Mouse (Mus musculus) bone marrow, adult 2 months (tissue): ENCODE data around the gene Ankrd44. TPM values are rescaled to one million over a fixed set of nuclear protein-coding genes. Genes with fewer than 3 reads are reported as not detected.

Experiments used
- H3K27ac ChIP-seq: fragments of 200-500 bp; 2 replicates; pipeline ENCODE4 v1.5.1; 2012; ENCODE audit warnings: low read depth, mild to moderate bottlenecking, control low read depth, inconsistent platforms, low read length; ENCODE audit not compliant: control insufficient read depth, poor library complexity, insufficient read depth
- H3K4me1 ChIP-seq: fragments of 200-500 bp; 2 replicates; pipeline ENCODE4 v1.6.1; 2011; ENCODE audit warnings: low read length; ENCODE audit not compliant: control insufficient read depth, insufficient read depth
- H3K4me3 ChIP-seq: fragments of 200-500 bp; replicated peaks from 2 replicates; pipeline ENCODE3; 2011; ENCODE audit warnings: mild to moderate bottlenecking, low read depth, low read length, control low read depth; ENCODE audit not compliant: control insufficient read depth
- CTCF ChIP-seq: fragments of 200-500 bp; IDR thresholded peaks from 2 replicates; pipeline ENCODE4 v1.5.1; 2011; ENCODE audit warnings: low read length, control low read depth; ENCODE audit not compliant: control insufficient read depth, insufficient read depth
- POLR2A ChIP-seq: fragments of 200-500 bp; IDR thresholded peaks from 2 replicates; pipeline ENCODE4 v1.6.1; 2011; ENCODE audit warnings: low read depth, mild to moderate bottlenecking, control low read depth, low read length, borderline replicate concordance; ENCODE audit not compliant: control insufficient read depth
- WGBS: fragments of 180-500 bp; shearing (Covaris S2); methylation state at CpG from one replicate; pipeline ENCODE4 v1.1.7; 2018; 5-methylcytosine and 5-hydroxymethylcytosine counted together
- polyA plus RNA-seq: library from polyadenylated mRNA; stranded (reverse); fragments of >200 nt; gene quantifications from 2 replicates; pipeline ENCODE4 v1.2.4, GENCODE M21; 2011; ENCODE audit warnings: low replicate concordance; ENCODE audit not compliant: missing spikeins, insufficient read depth, insufficient read length

Gene Ankrd44
- polyA plus RNA-seq, 1 experiment: 47.3 TPM

DNA sequence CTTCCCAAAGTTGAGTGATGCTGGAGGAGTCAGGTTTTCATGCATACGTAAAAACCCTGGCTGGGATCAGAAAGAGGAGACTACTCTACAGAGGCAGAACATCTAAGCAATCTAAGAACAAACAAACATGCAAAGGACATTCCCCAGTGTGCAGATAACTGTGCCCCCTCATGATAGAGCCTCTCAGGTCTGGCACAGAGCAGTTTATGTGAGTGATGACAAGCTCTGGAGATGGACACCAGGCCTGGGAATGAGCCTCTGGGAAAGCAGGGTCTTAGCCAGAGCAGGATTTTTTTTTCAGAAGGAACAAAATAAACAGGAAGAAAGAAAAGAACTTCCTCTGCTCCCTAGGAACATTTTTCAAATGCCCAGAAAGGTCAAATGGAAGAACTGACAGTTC is 176.2 kb downstream of the Ankrd44 start:
- Histone ChIP-seq H3K4me1 (no peaks in the 10 kb centered on the region), H3K4me3 (no peak overlapping the region), H3K27ac (no peak overlapping the region)
- TF ChIP-seq POLR2A (no peak), CTCF (no peak)
- 71% methylated on average over 1 of the region's 1 CpGs for WGBS

DNA sequence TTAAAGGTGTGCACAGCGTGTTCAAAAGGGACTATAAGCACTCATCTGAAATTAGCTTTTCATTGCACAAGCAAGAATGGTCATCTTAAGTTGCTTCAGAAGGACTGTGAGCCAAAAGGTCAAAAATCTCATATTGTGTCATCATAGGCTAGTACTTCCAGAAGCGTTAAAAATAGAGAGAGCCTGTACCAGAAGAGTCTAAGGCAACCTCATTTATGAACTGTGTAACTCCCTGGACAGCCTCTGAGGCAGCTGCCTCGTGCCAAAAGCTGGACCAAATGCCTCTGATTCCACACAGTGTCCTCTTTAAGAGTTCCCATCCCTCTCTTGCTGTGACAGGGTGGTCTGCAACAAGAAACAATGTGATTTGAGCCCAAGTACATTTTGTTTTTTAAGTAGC is 176.7 kb downstream of the Ankrd44 start:
- Histone ChIP-seq H3K4me3 (no peak overlapping the region), H3K27ac (no peak overlapping the region), H3K4me1 (no peaks in the 10 kb centered on the region)
- TF ChIP-seq POLR2A (no peak), CTCF (no peak)
- 72% methylated on average over 3 of the region's 3 CpGs for WGBS

DNA sequence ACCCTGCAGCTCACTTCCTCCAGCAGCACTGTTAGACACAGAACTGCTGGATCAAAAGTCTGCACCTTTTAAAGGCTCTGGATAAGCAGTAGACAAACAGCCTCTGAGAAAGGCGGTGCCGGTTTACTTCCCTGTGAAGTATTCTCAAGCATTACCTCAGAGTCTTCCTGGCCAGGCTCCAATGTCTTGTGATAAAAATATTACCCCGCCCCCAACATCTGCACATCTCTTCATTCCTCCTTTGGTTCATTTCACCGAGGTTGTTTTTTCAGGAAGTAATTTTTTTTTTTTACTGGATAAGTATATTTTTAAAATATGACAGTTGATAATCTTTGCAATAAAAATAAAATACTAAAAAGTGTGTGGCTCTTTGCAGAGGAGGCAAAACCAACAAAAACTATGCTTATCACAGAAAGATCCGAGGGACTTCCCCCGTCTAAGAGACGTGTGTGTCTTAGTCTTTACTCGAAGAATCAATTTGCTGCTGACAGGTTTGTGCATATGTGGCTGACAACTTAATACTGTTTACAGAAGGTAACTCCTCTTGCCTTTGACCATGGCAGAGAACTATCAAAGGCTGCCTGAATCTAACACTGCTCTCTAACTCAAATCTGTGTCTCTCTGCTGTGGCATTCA is 178.3 kb downstream of the Ankrd44 start:
- Histone ChIP-seq H3K27ac (no peak overlapping the region), H3K4me3 (no peak overlapping the region), H3K4me1 (no peaks in the 10 kb centered on the region)
- TF ChIP-seq CTCF (no peak), POLR2A (no peak)
- 7% methylated on average over 8 of the region's 8 CpGs for WGBS

DNA sequence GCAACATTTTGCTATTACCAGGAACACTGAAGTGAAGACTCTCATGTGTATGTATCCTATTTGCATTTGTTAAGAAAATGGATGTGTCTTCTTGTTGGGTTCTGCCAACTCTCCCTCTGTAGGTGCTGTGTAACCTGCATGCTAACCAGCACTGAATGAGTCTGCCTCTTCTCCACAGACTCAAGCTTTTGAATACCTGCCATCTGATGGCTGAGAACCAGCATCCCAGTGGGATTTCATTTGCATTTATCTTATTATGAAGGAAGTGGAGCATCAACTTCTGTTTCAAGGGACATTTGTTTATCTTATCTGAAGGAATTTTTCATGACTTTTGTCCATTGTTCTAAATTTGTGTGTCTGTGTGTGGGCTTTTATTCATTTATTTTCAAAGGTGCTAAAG is 180.5 kb downstream of the Ankrd44 start:
- Histone ChIP-seq H3K4me3 (no peak overlapping the region), H3K4me1 (no peaks in the 10 kb centered on the region), H3K27ac (no peak overlapping the region)
- no peak for TF ChIP-seq POLR2A
- TF ChIP-seq CTCF: no peak

DNA sequence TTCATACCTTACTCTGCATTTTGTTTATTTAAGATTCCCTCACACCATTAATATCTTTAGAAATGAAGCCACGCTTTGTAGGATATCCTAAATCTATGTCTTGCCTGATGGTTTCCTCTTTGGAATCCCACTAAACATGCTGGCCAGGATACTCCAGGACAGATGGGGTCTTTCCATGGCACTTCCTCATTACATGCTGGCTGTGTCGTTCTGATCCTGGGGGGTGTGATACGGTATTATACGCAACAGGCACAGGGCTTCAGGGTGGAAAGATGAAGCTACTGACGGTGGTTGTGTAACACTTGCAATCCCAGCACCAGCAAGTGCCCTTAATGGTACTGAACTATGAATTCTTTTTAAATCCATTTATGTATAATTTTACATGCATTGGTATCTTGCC is 182.0 kb downstream of the Ankrd44 start:
- TF ChIP-seq POLR2A (no peak), CTCF (no peak)
- Histone ChIP-seq H3K4me3 (no peak overlapping the region), H3K27ac (no peak overlapping the region), H3K4me1 (no peaks in the 10 kb centered on the region)
- WGBS: 55% methylated on average over 5 of the region's 5 CpGs

DNA sequence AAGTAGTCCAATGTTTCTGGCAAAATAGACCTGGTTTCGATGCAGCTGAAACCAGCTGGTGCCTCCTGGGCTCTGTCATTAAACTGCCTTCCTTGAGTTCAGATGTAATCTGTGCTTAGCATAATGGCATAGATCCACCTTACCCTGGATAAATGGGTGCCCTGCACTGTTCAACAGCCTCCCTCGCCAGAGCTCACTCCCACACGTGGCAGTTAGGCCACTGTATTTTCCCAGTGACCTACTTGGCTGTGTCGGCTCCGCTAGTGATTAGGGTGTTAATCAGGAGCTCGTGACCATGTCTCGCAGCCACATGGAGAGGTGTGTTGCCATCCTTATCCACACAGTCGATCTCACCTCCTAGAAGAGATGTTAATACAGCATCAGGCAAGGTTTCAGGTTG is 183.1 kb downstream of the Ankrd44 start:
- WGBS: 84% methylated on average over 8 of the region's 8 CpGs
- Histone ChIP-seq H3K4me3 (no peak overlapping the region), H3K27ac (no peak overlapping the region), H3K4me1 (no peaks in the 10 kb centered on the region)
- TF ChIP-seq POLR2A: no peak
- TF ChIP-seq CTCF: no peak

DNA sequence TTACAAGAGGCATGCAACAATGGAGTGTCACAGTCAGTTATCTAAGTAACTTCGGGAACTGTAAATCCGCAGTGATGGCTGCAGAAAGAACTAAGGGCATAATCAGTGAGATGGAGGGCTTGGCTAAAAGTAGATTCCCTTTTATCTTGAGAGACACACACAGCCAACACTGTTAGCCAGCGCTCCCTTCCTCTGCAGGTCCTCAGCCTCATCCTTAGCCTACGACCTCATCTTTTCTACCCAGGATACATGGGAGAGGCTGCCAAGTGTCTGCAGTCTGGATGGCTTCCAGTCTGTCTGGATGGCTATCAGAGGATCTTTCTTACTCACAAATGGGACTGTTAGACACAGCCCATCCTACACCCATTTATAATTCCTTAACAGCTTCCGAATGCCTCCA is 185.3 kb downstream of the Ankrd44 start:
- H3K4me3 ChIP-seq: no peak overlapping the region
- H3K4me1 ChIP-seq: no peaks in the 10 kb centered on the region
- H3K27ac ChIP-seq: no peak overlapping the region
- TF ChIP-seq POLR2A (no peak), CTCF (no peak)
- 71% methylated on average over 5 of the region's 5 CpGs for WGBS

DNA sequence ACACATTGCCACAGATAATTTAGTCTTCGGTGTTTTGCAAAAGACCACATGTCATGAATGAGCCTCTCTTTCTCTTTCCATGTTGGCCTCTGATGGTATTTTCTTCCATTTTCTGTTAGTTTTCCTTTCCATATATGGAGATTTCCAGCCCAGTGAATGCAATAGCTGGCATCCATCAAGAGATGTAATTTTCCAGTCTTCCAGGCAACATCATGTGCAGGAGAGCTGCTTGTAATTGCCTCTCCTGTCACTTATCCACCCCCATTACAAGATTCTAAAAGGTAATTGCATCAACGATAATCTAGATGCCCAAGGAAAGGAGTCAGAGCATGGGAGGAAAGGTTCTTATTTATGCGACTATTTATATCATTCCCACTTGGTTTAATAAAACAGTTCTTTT is 188.7 kb downstream of the Ankrd44 start:
- H3K4me1 ChIP-seq: no peaks in the 10 kb centered on the region
- H3K27ac ChIP-seq: no peak overlapping the region
- no peak overlapping the region for H3K4me3 ChIP-seq
- 85% methylated on average over 3 of the region's 3 CpGs for WGBS
- TF ChIP-seq POLR2A (no peak), CTCF (no peak)
